Comparison of ENCODE assay signal across 14 mouse cellular contexts in the genomic region with DNA sequence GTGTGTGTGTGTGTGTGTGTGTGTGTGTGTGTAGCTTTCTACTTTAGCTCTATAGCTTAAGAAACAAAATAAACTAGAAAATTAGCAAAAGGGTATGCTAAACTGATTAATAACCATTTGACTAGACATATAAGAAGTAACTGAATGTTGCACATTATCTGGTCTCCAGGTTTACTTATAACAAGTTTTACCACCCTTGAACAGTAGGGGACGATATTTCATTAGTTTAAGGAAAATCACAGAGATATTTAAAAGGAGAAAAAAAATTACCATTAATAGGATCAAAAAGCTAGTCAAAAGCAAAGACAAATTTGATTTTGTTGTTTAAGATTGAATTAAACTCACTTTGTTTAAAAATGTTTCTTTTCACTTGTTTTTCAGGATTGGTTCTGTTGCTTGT.
A peak's percentile ranks its signal among the peaks of the same experiment; 100 is the strongest.
DNase-seq lines count a peak whose midpoint lies in the region; ATAC-seq and TF ChIP-seq lines count a peak whose summit lies in the region.
"Had no signal": no experiment of that assay in that cellular context is flagged by ENCODE, and none has a peak within 500 bp of the region (broad histone marks: within the 10 kb centered on the region; RNA-seq: fewer than 3 reads in every experiment).

No protein-coding gene starts in this region.

- no peak overlapping the region for H3K27ac ChIP-seq in intestine, postnatal 0 days (ENCODE audit: low read depth, low read length)
- H3K27ac ChIP-seq in intestine, embryonic 16.5 days (ENCODE audit: low read length): no peak overlapping the region
- H3K27ac ChIP-seq: embryonic facial prominence, embryonic 15.5 days; macrophage had no signal

- WGBS in intestine, postnatal 0 days: 14% methylated on average over 1 of the region's 1 CpGs
- WGBS in intestine, embryonic 16.5 days: 12% methylated on average over 1 of the region's 1 CpGs

- no peaks in the 10 kb centered on the region for H3K9me3 ChIP-seq in intestine, postnatal 0 days (ENCODE audit: control insufficient read depth)
- H3K9me3 ChIP-seq in intestine, embryonic 16.5 days (ENCODE audit: control insufficient read depth, low read length): no peaks in the 10 kb centered on the region
- H3K9me3 ChIP-seq in E14TG2a.4 (ENCODE audit: low read length): no peaks in the 10 kb centered on the region
- H3K9me3 ChIP-seq: embryonic facial prominence, embryonic 15.5 days had no signal

- H3K9ac ChIP-seq in intestine, postnatal 0 days (ENCODE audit: low read depth, low read length): no peak overlapping the region
- H3K9ac ChIP-seq in intestine, embryonic 16.5 days (ENCODE audit: low read depth, low read length): no peak overlapping the region
- H3K9ac ChIP-seq: embryonic facial prominence, embryonic 15.5 days had no signal

- H3K36me3 ChIP-seq in intestine, postnatal 0 days (ENCODE audit: control insufficient read depth, insufficient read depth): no peaks in the 10 kb centered on the region
- H3K36me3 ChIP-seq in intestine, embryonic 16.5 days (ENCODE audit: control insufficient read depth, insufficient read depth, low read length): no peaks in the 10 kb centered on the region
- no peaks in the 10 kb centered on the region for H3K36me3 ChIP-seq in E14TG2a.4 (ENCODE audit: insufficient read depth, low read length)
- H3K36me3 ChIP-seq: embryonic facial prominence, embryonic 15.5 days had no signal

- H3K4me1 ChIP-seq in intestine, postnatal 0 days (replicated peaks; ENCODE audit: control insufficient read depth, insufficient read depth, low read length): no peaks in the 10 kb centered on the region
- no peaks in the 10 kb centered on the region for H3K4me1 ChIP-seq in intestine, embryonic 16.5 days (ENCODE audit: control insufficient read depth, insufficient read depth, low read length)
- H3K4me1 ChIP-seq in E14TG2a.4 (replicated peaks; ENCODE audit: low read depth, low read length): no peaks in the 10 kb centered on the region
- H3K4me1 ChIP-seq: embryonic facial prominence, embryonic 15.5 days had no signal

- no peaks in the 10 kb centered on the region for H3K27me3 ChIP-seq in intestine, postnatal 0 days (replicated peaks; ENCODE audit: control insufficient read depth, insufficient read depth, low read length)
- H3K27me3 ChIP-seq in intestine, embryonic 16.5 days (replicated peaks; ENCODE audit: control insufficient read depth, insufficient read depth, low read length): no peaks in the 10 kb centered on the region
- no peaks in the 10 kb centered on the region for H3K27me3 ChIP-seq in E14TG2a.4 (ENCODE audit: insufficient read depth, low read length)
- H3K27me3 ChIP-seq: embryonic facial prominence, embryonic 15.5 days had no signal

- no peak overlapping the region for H3K4me3 ChIP-seq in intestine, postnatal 0 days (ENCODE audit: low read depth, low read length)
- no peak overlapping the region for H3K4me3 ChIP-seq in intestine, embryonic 16.5 days (ENCODE audit: low read length)
- H3K4me3 ChIP-seq in E14TG2a.4 (replicated peaks; ENCODE audit: low read length): no peak overlapping the region
- H3K4me3 ChIP-seq: embryonic facial prominence, embryonic 15.5 days had no signal

- peak; percentile 65 for TF ChIP-seq CTCF in intestine, postnatal 0 days (IDR thresholded peaks at IDR 0.05; ENCODE audit: low read depth)
- TF ChIP-seq CTCF in E14TG2a.4 (conservative IDR thresholded peaks at IDR 0.05; ENCODE audit: low read length): peak; percentile 100

- no peak overlapping the region for H3K4me2 ChIP-seq in intestine, postnatal 0 days (replicated peaks; ENCODE audit: low read depth)
- H3K4me2 ChIP-seq in intestine, embryonic 16.5 days (ENCODE audit: low read depth, low read length): no peak overlapping the region
- H3K4me2 ChIP-seq: embryonic facial prominence, embryonic 15.5 days had no signal

- peak; percentile 57 for DNase-seq in 3T3-L1 (ENCODE audit: low read depth, low spot score)
- peak; percentile 55 for DNase-seq in embryo, embryonic 11 days
- DNase-seq in urinary bladder, postnatal 4 days (ENCODE audit: low spot score in 2 of 2): no peak
- DNase-seq: gastrocnemius, postnatal 25 days; heart, postnatal 10 days; kidney, postnatal 25 days; right cerebral cortex, postnatal 25 days; thymus, adult 18-20 months had no signal

- no peak for ATAC-seq in intestine, postnatal 0 days
- no peak for ATAC-seq in intestine, embryonic 16.5 days
- ATAC-seq in erythroblast, adult 5-6 weeks (replicated peaks; ENCODE audit: low FRiP score, poor library complexity, severe bottlenecking): no peak

Comparison
In these comparisons a context has a peak if more than half of its experiments do, and no peak if none do; other contexts are left out.
1. DNase-seq: peak in 3T3-L1 (single experiment) and embryo, embryonic 11 days (single experiment); none in urinary bladder, postnatal 4 days (0 of 2).